Mouse (Mus musculus) frontal cortex, adult 2 months (tissue): Measurements from ENCODE around the gene Nfatc4. TPM values are rescaled to one million over a fixed set of nuclear protein-coding genes. Genes with fewer than 3 reads are reported as not detected.

Source experiments
- DNase-seq, 2 experiments: peaks; one replicate each; pipeline ENCODE4 v3.0.0; 2022; ENCODE audit warnings: low spot score in 1 of 2; ENCODE audit errors: extremely low spot score in 1 of 2
- polyA plus RNA-seq: library from polyadenylated mRNA; depleted of rRNA; stranded (reverse); fragments of >200 nt; gene quantifications from 2 replicates; pipeline ENCODE4 v1.2.3, GENCODE M21; 2012; rRNA removed

Nfatc4 gene
- polyA plus RNA-seq, result 1.5 and 2.7 TPM in 2 replicates

DNA sequence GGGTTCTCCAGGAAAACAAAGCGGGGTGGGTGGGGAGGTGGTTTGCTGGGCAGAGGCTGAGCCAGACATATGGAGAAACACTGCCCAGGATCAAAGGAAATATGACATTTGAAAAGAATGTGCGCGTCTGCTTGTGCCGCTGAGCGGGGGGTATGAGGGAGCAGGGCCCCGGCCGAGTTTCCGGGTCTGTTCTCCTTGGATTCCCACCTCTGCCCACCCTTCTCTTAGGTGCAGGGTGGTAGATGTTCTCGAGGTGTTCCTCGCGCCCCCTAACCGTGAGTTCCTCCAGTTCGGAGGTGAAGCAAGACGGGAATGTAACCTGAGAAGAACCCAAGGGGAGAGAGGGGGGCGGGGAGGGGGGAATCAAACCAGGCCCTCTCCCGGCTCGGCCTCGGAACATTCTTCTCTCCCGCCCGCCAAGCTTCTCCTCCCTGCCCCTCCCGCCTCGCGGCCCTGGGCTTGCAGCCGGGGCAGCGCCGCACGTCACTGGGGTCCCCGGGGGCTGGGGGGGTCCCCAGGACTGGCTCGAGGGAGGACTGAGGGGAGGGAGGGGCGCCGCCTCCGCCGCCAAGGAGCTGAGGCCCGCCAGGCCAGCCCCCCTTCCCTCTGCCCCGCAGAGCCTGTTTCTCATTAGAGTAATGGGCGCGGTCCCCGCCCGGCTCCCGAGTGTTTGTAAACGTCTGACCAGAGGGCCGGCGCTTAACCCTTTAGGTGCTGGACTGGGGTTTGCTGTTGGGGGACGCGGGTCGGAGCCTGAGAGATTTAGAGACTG lies at the start of gene Nfatc4:
Gene Nfatc4 (plus strand): TSS at position 154 of the 772 bp plus-strand sequence.
- DNase-seq, result no peak

DNA sequence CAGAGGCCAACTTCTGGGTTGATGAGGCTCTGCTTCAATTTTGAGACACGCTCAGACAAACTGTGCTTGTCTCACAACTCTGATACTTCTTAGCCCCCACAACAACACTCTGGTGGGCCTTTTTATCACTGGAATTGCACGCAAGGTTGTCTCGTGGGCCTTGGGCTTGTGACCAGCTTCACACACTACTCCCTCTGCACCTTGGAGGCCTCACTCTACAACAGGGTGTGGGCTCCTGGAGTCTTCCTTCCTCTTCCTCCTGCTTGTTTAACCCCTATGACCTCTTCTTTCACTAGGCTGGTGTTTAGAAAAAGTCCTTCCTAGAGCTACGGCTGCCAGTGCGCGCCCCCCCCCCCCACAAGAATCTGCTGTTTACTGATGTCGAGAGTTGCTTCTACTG lies 46.2 kb upstream of the Nfatc4 start:
- no peak for DNase-seq

DNA sequence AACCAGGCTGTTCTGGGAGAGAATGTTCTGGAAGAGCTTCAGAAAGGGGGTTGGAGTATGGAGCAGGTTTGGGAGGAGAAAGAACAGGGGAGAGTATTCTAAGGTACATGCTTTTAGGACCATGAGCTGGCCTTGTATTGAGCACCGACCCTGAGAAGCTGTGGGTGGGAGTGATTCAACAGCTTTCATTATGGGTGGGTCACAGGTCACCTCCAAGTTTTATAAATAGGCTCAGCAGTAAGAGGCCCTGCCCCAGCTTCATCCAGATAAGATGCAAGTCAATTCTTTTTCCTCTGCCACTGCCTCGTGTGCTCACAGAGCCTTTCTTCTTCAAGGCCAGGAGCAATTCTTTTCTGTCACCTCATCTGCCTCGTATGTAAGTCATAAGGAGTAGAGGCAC lies 45.8 kb upstream of the Nfatc4 start:
- DNase-seq, result no peak

DNA sequence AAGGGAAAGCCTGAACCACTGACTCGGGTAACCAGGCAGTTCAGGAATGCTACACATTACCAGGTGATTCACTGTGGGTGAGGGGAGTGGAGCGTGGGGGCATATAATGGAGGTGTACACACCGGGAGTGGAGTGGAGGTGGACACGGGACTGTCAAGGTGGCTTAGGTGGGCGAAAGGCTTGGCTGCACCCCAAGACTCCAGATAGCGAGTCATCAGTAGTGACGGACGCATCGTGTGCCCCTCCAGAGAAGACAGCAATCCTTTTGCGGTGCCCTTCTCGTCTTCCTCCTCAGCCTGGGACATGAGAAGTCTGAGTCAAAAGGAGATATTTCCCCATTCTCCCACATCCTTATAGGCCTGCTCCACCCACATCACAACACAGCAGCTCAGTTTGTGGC lies 45.1 kb upstream of the Nfatc4 start:
- no peak for DNase-seq

DNA sequence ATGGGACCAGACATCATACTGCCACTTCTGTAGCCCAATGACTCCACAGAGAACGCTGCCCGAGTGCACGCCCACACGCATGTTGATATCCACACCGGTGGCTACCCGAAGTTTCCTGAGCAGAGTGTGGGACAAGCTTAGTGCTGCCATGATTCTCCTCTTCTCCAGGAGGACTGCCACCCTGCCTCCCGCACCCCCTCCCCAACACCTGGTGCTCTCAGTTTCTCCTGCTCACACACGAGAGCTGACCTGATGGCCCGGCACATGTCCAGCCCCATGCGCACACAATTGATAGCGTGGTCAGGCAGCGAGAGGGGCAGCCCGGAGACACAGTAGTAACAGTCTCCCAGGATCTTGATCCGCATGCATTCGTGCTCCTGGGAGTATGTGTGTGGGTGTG lies 44.3 kb upstream of the Nfatc4 start:
- DNase-seq, result no peak

DNA sequence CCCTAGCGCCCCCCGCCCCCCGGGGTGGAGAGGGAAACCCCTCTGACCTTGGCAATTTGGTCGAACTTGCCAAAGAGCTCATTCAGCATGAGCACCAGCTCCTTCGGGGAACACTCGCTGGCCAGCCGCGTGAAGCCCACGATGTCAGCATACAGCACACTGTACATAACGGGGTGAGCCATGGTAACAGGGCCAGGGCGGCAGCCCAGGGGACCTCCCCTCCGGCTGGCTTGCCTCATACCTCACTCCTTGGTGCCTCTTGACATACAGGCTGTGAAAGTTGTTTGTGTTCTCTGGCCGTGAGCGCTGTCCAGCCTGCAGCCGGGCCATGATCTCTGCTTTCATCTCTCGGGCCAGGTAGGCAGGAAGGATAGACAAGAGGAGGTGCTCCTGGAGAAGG lies 43.3 kb upstream of the Nfatc4 start:
- no peak for DNase-seq

DNA sequence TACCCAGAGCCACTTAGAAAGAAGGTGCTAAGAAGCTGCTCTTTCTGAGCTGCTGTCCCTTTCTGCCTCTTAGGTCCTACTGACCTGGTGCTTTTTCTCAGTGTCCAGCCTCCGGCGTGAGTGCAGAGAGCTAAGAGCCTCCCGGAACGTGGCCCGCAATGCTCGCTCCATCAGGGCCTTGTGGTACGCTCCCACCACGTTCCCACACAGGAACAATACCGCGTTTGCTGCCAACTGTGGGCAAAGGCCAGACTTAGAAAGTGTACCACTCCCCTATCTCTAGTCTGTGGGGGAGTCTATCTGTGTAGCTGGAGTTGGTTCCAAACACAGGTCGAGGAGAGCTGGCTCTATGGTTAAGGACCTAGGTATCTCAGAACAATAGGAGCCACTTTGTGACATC lies 42.2 kb upstream of the Nfatc4 start:
- DNase-seq, result no peak

DNA sequence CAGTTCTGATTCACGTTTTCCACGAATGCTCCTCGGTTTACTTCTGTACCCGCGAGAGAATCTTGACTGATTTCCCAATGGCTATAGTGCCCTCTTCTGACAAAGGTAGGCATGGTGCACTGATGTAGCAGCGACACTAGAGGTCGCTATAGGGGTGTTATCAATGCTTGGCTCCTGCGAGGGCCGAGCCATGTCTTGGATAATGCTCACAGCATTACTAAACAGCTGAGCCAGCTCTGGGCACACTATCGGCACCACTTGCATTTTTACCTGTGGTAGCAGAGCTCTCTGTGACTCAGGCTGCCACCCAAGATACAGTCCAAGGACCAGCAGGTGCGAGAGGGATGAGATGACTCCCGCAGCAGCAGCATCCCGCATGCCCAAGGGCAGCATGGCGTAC lies 41.6 kb upstream of the Nfatc4 start:
- DNase-seq, result peak in 1 of 2 experiments; percentile 76

DNA sequence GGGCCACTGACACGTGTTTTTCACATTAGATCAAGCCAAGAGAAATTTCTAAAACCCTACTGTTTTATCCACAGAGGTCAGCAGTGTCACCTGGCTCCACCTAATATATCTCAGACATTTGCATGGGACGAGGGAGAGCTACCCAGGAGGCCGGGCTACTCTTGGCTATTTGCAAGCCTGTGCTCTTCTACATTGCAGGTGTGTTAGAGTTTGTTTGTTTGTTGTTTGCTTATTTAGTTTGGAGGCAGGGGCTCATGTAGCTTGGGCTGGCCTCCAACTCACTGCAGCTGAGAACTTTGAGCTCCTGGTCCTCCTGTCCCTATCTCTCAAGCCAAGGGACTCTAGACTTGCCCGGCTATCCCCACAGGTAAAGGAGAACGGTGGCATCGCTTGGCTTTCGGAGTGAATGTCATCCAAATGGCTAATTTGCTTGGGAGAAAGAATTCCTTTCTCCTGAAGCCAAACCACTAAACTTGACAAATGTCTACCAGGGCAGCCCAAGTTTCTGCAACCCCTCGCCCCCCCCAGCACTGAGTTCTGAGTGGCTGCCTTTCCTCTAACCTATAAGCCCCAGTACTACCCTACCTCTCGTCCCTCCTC lies 40.5 kb upstream of the Nfatc4 start:
- no peak for DNase-seq

DNA sequence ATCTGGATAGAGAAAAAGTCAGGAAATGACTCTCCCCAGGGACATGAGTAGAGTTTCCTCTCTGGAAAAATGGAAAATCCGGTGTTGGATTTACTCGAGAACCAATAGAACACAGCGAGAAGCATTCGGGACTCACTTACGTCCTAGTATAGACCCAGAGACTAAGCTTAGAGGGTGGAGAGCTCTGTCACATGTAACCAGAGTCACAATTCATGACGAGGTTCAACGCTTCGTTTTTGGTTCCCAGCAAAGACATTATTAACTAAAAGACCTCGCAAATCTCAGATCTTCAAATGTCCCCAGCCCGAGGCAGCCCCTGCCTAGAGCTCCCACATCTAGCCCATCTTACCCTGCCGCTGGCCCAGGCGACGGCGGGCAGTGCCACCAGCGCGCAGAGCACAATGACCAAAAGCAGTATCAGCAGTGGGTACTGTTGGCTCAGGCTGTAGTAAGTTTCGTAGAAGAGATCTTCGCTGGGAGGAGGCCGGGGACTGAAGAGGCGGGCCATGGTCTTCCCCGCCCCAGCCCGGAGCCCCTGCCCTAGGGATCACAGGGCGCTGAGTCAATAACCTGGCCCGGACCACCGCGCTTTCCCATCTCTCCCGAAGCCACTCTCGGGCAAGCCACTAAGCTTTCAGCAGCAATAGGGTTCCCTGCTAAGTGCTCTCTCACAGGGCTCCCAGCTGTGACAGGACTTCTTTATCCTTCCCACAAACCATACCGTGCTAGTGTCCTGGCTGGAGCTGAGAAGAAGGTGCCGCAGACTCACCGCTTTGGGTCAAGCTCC lies 39.6 kb upstream of the Nfatc4 start:
- no peak for DNase-seq

DNA sequence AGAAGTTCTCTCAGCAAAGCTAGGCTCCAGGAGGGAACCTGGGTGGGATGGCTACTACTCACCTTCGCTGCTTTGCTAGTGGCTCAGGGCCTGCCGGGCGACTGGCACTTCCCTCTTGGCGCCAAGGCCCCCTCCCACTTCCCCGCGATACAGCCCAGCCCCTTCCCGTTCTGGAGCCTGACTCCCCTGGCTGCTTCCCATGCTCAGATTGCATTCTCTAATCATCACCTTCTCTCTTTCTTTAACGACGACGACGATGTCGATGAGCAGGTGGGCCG lies 39.0 kb upstream of the Nfatc4 start, which contains the start of gene Adcy4:
Gene Adcy4 (minus strand): TSS at position 138 of the 278 bp plus-strand sequence.
- DNase-seq, result no peak

DNA sequence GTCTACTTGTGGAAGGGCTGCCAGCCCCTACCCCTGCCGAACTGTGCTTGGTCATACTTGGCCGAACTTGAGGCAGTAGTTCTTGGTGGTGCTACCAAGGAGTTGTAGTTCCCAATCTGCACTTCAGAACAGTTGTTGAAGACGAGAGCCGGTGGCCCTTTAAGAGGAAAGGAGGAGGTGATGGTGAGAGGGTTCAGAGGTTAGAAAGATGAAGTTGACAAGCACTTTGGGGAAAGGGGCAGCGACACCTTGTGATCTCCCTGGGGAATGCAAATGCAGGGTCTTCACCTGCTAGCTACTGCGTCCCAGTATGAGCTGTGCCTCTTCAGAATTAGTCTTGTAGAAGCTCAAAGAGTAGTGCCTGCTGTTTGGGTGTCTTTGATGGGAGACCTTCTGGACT lies 37.7 kb upstream of the Nfatc4 start:
- DNase-seq, result no peak

DNA sequence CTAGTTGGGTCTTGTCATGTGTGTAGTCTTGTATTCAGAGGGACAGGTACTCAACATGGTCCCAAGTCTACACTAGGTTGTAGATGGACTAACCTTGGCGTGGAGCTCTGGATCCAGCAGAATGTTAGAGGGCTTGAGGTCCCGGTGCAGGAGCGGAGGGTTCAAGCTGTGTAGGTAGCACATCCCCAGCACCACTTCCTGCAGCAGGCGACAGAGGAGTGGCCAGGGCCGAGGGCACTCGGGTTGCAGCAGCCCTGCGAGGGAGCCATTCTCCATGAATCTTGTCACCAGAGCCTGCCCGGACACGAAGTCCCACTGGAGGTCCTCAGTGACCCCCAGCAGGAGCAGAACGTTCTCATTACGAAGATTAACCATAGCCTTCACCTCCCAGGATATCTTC lies 35.2 kb upstream of the Nfatc4 start:
- no peak for DNase-seq

DNA sequence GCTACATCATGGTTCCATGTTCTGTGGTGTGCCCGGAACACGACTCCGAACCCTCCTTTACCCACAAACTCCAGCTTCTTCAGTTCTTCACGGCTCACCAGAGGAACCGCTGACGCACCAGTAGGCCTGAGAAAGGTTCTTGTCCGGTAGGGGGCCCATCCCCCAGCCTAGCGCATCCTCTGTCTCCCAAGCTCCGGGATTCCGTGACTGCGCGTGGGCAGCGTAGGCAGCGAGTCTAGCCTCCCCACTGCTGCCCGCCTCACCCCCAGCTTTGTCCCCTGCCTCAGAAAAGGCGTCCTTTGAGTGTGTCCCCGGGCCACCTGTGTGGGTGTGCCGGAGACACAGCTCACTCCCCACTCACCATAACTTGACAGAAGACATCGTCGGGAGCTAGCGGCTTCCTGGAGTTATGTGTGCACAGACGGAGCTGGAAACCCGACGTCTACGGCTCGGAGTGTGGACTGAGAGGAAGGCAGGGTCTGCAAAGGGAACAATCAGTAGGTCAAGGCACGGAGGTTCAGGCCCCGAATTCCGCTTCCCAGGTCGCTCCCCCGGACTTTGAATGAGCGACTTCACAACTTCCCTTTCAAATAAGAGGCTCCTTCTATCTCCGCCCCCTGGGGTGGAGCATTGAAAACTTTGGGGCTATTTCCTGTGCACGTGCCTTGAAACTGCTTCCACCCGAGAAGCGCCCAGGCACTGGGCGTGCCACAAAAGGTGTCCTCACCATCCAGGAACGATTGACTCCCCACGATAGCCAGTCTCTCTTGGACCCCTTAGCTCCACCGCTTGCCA lies 34.5 kb upstream of the Nfatc4 start, which contains the start of gene Ripk3:
Gene Ripk3 (minus strand): TSS at position 610 of the 795 bp plus-strand sequence.
- no peak for DNase-seq

DNA sequence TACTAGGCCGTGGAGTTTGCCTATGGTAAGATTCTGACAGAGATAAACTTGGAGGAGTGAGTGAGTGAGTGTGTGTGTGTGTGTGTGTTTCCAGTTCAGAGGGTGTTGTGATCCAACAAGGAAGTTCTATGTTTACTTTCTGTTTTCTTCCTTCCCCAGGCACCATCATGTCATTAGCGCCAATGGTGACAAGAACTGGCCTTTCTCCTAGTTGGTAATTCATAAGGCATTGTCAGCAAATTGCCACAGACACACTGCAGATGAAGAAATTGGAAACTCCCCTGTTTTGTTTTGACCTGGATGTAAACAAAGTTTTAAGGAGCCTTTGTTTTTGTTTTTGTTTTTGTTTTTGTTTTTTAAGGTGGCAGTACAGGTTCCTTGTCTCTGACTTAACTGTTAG lies 29.5 kb upstream of the Nfatc4 start:
- DNase-seq, result no peak

DNA sequence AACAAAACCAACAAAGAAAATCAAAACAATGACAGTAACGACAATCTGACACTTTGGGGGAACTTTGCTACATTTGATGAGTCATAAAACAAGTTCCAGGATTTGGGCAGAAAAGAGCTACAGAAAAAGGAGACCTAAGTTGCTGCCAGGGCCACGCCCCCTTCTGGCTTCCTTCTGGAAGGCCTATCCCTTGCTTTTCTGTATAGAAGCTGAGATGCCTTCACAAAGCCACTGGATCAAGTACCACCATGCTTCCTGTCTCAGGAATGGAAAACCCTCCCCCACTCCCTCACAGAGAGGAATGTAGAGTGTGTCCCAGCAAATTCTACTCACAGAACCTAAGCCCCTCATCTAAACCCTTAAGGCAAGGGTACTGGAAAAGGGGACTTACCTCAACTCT lies 29.0 kb upstream of the Nfatc4 start:
- no peak for DNase-seq

DNA sequence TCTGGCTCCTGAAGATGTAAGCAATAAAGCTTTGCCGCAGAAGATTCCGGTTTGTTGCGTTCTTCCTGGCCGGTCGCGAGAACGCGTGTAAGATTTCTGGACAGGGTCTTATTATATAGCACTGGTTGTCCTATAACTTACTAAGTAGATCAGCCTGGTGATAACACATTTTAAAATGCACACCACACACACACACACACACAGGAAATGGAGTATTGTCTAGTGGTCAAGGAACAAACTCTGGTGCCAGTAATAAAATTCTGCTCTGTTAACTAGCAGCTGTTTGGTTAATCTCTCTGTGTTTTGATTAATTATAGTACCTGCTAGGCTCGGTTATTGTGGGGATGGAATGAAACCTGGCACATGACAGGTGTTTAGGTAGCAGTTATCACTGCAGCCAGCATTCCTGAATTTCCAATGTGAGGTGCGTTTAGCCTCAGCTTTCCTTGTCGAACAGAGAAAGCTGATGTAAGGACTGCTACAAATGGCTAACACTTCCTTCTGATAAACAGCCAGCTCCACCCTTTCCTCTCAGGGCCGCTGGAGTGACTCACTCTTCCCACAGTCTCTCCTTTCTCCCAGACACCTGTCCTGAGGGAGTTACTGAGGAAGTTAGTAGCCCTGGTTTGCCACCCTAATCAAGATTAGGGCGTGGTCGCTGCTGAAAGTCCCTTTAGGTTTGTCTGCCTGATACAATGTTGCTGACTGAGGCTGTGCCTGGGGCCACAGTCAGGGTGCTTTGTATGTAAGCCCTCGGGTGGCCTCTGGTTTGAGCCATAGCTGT lies 27.4 kb upstream of the Nfatc4 start:
- no peak for DNase-seq

DNA sequence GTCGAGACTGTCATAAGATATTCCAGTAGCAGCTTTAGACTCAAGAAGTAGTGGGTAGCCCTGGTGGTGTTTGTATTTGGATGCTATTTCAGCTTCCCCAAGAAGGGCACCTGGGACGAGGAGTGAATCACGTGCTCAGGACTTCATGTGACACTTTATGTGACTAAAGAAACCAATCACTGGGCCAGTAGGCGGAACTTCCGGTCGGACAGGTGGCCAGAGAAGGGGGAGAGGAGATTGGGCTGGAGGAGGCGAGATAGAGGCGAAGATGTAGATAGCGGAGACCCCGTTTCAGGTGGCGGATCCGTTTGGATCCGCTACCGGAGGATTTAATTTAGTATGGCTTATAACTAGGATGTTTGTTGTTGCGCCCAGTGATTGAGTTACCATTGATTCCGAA lies 8.1 kb upstream of the Nfatc4 start:
- peak; percentile 40 to 62 for DNase-seq

DNA sequence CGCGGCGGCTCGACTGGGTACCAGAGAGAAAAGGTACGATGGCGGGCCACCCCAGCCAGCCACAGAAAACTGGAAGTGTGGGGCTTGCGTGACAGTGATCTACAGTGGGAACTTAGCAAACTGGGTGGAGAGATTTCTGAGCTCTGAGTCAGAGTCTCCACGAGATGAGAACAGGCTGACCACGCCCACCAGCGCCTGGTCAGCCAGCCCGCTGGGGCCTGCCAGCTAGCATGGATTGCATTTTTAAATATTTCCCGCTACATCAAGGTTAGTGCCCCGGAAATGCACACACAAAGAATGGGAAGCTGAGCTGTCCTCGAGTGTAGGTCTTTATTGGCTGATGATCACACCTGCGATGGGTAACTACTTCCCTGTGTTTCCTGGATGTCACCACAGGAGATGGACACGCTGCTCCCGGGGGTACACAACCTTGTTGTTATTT lies 7.6 kb upstream of the Nfatc4 start:
- no peak for DNase-seq

DNA sequence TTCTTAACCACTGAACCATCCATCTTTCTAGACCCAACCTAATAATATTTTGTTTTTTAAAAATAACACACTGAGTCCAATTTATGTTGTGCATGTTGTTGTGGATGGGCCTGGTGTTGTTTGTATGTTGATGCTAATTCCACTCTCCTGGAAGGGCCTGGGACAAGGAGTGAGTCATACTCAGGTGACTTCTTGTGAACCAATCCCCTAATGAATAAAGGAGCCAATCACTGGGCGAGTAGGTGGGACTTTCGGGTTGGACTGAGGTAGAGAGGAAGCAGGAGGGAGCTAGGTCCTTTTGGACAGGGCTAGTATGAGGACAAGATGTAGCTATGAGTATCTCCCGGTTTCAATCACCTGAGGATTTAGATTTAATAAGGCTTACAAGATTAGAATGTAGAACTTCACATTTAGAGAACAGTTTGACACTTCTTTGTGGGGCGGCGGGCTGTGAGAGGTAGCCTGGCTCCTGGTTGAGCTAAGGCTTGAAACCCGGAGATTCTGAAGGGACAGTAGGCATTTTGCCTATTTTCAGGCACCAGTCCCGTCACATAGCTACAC lies 3.0 kb upstream of the Nfatc4 start:
- no peak for DNase-seq
